In the genomic region with DNA sequence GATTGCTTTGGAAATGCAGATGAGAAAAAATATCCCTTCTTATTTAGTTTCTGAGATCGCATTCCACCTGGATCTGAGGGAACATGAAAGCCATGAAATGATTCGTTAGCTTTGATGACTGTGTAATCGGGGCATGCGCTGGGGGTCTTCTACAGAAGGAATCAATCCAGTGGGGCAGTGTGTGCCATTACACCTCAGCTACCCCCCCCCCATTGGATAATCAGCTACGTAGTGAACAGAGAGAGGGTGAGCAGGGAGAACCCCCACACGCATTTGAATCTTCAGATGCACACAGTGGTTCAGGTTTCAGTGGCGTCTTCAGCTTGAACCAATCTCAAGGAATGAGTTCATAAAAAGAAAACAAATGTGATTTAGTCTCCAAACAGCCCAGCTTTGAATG, we compare ENCODE assay signal across 24 mouse cellular contexts.
DNase-seq lines count a peak whose midpoint lies in the region; ATAC-seq lines count a peak whose summit lies in the region.
"Had no signal": no experiment of that assay in that cellular context is flagged by ENCODE, and none has a peak within 500 bp of the region (broad histone marks: within the 10 kb centered on the region; RNA-seq: fewer than 3 reads in every experiment).

No protein-coding gene starts in this region.

- H3K4me1 ChIP-seq in hindbrain, embryonic 13.5 days (replicated peaks): no peaks in the 10 kb centered on the region
- no peaks in the 10 kb centered on the region for H3K4me1 ChIP-seq in hindbrain, embryonic 12.5 days
- no peaks in the 10 kb centered on the region for H3K4me1 ChIP-seq in midbrain, embryonic 14.5 days (ENCODE audit: control insufficient read depth, insufficient read depth, low read length)
- H3K4me1 ChIP-seq in midbrain, embryonic 10.5 days: peaks cover 5% of the 10 kb centered on the region; the same call in 1 of the 2 replicates
- peaks cover 10% of the 10 kb centered on the region; the same call in 1 of the 2 replicates for H3K4me1 ChIP-seq in forebrain, embryonic 13.5 days
- H3K4me1 ChIP-seq: heart, embryonic 15.5 days; hindbrain, embryonic 15.5 days; neural tube, embryonic 12.5 days; stomach, embryonic 15.5 days had no signal

- H3K9ac ChIP-seq in hindbrain, embryonic 13.5 days: no peak overlapping the region
- no peak overlapping the region for H3K9ac ChIP-seq in hindbrain, embryonic 12.5 days
- no peak overlapping the region for H3K9ac ChIP-seq in midbrain, embryonic 14.5 days (replicated peaks; ENCODE audit: low read length)
- H3K9ac ChIP-seq in forebrain, embryonic 13.5 days: no peak overlapping the region
- H3K9ac ChIP-seq: heart, embryonic 15.5 days; hindbrain, embryonic 15.5 days; limb, embryonic 15.5 days; liver, embryonic 14.5 days; lung, embryonic 14.5 days; neural tube, embryonic 12.5 days; stomach, embryonic 15.5 days had no signal

- peak overlapping the region; percentile 30; the same call in 1 of the 2 replicates for H3K27ac ChIP-seq in hindbrain, embryonic 13.5 days
- H3K27ac ChIP-seq in hindbrain, embryonic 12.5 days: no peak overlapping the region
- H3K27ac ChIP-seq in midbrain, embryonic 14.5 days (replicated peaks; ENCODE audit: low read depth, low read length): peak overlapping the region; percentile 32; the same call in 1 of the 2 replicates
- no peak overlapping the region for H3K27ac ChIP-seq in midbrain, embryonic 10.5 days (replicated peaks)
- H3K27ac ChIP-seq in forebrain, embryonic 13.5 days: no peak overlapping the region
- H3K27ac ChIP-seq: heart, embryonic 15.5 days; hindbrain, embryonic 15.5 days; limb, embryonic 15.5 days; liver, embryonic 14.5 days; neural tube, embryonic 12.5 days; stomach, embryonic 15.5 days had no signal

- DNase-seq in midbrain, embryonic 14.5 days: peak; percentile 17
- no peak for DNase-seq in midbrain, embryonic 10.5 days (ENCODE audit: low spot score)
- DNase-seq in embryo, embryonic 9.5 days (ENCODE audit: extremely low spot score): no peak
- DNase-seq in frontal cortex, adult 2 months (ENCODE audit: extremely low spot score in 1 of 2, low spot score in 1 of 2): no peak
- DNase-seq: B cell, adult 2 months; cerebellum, adult 11-12 months; cerebellum, postnatal 10 days; heart, postnatal 36 days; kidney, adult 9 months; kidney, postnatal 4 days; lung, embryonic 14.5 days; thymus, postnatal 25 days had no signal

- no peaks in the 10 kb centered on the region for H3K27me3 ChIP-seq in hindbrain, embryonic 13.5 days
- no peaks in the 10 kb centered on the region for H3K27me3 ChIP-seq in hindbrain, embryonic 12.5 days
- H3K27me3 ChIP-seq in midbrain, embryonic 14.5 days (ENCODE audit: control insufficient read depth, insufficient read depth, low read length): no peaks in the 10 kb centered on the region
- H3K27me3 ChIP-seq in midbrain, embryonic 10.5 days (ENCODE audit: low read depth, poor library complexity, severe bottlenecking): no peaks in the 10 kb centered on the region
- H3K27me3 ChIP-seq in forebrain, embryonic 13.5 days: no peaks in the 10 kb centered on the region
- H3K27me3 ChIP-seq: CH12.LX; heart, embryonic 15.5 days; hindbrain, embryonic 15.5 days; limb, embryonic 15.5 days; neural tube, embryonic 12.5 days; Patski; stomach, embryonic 15.5 days had no signal

- no peak overlapping the region for H3K4me3 ChIP-seq in hindbrain, embryonic 13.5 days
- H3K4me3 ChIP-seq in hindbrain, embryonic 12.5 days: no peak overlapping the region
- H3K4me3 ChIP-seq in midbrain, embryonic 14.5 days (replicated peaks; ENCODE audit: low read depth, low read length): no peak overlapping the region
- no peak overlapping the region for H3K4me3 ChIP-seq in midbrain, embryonic 10.5 days
- no peak overlapping the region for H3K4me3 ChIP-seq in forebrain, embryonic 13.5 days
- H3K4me3 ChIP-seq: heart, embryonic 15.5 days; hindbrain, embryonic 15.5 days; limb, embryonic 15.5 days; neural tube, embryonic 12.5 days; stomach, embryonic 15.5 days had no signal

- no peak overlapping the region for H3K4me2 ChIP-seq in hindbrain, embryonic 13.5 days
- H3K4me2 ChIP-seq in hindbrain, embryonic 12.5 days (replicated peaks): no peak overlapping the region
- H3K4me2 ChIP-seq in midbrain, embryonic 14.5 days (ENCODE audit: low read length): no peak overlapping the region
- no peak overlapping the region for H3K4me2 ChIP-seq in forebrain, embryonic 13.5 days
- H3K4me2 ChIP-seq: heart, embryonic 15.5 days; hindbrain, embryonic 15.5 days; limb, embryonic 15.5 days; lung, embryonic 14.5 days; neural tube, embryonic 12.5 days; stomach, embryonic 15.5 days had no signal

- no peak for ATAC-seq in hindbrain, embryonic 13.5 days (ENCODE audit: low FRiP score)
- no peak for ATAC-seq in hindbrain, embryonic 12.5 days (ENCODE audit: low FRiP score)
- no peak for ATAC-seq in midbrain, embryonic 14.5 days (ENCODE audit: low FRiP score, low TSS enrichment)
- 0 out of 2 replicates have a peak, but pooled peaks have one; percentile 50 for ATAC-seq in forebrain, embryonic 13.5 days
- ATAC-seq: Patski had no signal

- no peaks in the 10 kb centered on the region for H3K9me3 ChIP-seq in hindbrain, embryonic 13.5 days
- no peaks in the 10 kb centered on the region for H3K9me3 ChIP-seq in hindbrain, embryonic 12.5 days (replicated peaks)
- no peaks in the 10 kb centered on the region for H3K9me3 ChIP-seq in midbrain, embryonic 14.5 days (ENCODE audit: control insufficient read depth, low read length)
- no peaks in the 10 kb centered on the region for H3K9me3 ChIP-seq in midbrain, embryonic 10.5 days (replicated peaks)
- H3K9me3 ChIP-seq in forebrain, embryonic 13.5 days (replicated peaks): no peaks in the 10 kb centered on the region
- H3K9me3 ChIP-seq: heart, embryonic 15.5 days; hindbrain, embryonic 15.5 days; limb, embryonic 15.5 days; neural tube, embryonic 12.5 days; stomach, embryonic 15.5 days had no signal

- H3K36me3 ChIP-seq in hindbrain, embryonic 13.5 days: no peaks in the 10 kb centered on the region
- no peaks in the 10 kb centered on the region for H3K36me3 ChIP-seq in hindbrain, embryonic 12.5 days
- no peaks in the 10 kb centered on the region for H3K36me3 ChIP-seq in midbrain, embryonic 14.5 days (ENCODE audit: control insufficient read depth, insufficient read depth, low read length)
- peaks cover 9% of the 10 kb centered on the region; the same call in 1 of the 2 replicates for H3K36me3 ChIP-seq in midbrain, embryonic 10.5 days
- 0 out of 2 replicates have a peak, but pooled peaks cover 3% of the 10 kb centered on the region for H3K36me3 ChIP-seq in forebrain, embryonic 13.5 days (ENCODE audit: poor library complexity, severe bottlenecking)
- H3K36me3 ChIP-seq: G1E; heart, embryonic 15.5 days; hindbrain, embryonic 15.5 days; neural tube, embryonic 12.5 days had no signal

- 67% methylated on average over 7 of the region's 7 CpGs for WGBS in hindbrain, embryonic 13.5 days
- 71% methylated on average over 7 of the region's 7 CpGs for WGBS in hindbrain, embryonic 12.5 days
- 70% methylated on average over 7 of the region's 7 CpGs for WGBS in midbrain, embryonic 14.5 days
- WGBS in midbrain, embryonic 10.5 days: 83% methylated on average over 7 of the region's 7 CpGs
- 45% methylated on average over 7 of the region's 7 CpGs for WGBS in forebrain, embryonic 13.5 days

Comparison
In these comparisons a context has a peak if more than half of its experiments do, and no peak if none do; other contexts are left out.
1. H3K27ac ChIP-seq: peak in hindbrain, embryonic 13.5 days (single experiment) and midbrain, embryonic 14.5 days (single experiment); none in hindbrain, embryonic 12.5 days (single experiment), midbrain, embryonic 10.5 days (single experiment) and forebrain, embryonic 13.5 days (single experiment).